Mouse (Mus musculus): Measurements from ENCODE around the gene Trp63. TPM values are rescaled to one million over a fixed set of nuclear protein-coding genes. Genes with fewer than 3 reads are reported as not detected.

Trp63 gene
- polyA plus RNA-seq, 1 experiment: 0.74 TPM

DNA sequence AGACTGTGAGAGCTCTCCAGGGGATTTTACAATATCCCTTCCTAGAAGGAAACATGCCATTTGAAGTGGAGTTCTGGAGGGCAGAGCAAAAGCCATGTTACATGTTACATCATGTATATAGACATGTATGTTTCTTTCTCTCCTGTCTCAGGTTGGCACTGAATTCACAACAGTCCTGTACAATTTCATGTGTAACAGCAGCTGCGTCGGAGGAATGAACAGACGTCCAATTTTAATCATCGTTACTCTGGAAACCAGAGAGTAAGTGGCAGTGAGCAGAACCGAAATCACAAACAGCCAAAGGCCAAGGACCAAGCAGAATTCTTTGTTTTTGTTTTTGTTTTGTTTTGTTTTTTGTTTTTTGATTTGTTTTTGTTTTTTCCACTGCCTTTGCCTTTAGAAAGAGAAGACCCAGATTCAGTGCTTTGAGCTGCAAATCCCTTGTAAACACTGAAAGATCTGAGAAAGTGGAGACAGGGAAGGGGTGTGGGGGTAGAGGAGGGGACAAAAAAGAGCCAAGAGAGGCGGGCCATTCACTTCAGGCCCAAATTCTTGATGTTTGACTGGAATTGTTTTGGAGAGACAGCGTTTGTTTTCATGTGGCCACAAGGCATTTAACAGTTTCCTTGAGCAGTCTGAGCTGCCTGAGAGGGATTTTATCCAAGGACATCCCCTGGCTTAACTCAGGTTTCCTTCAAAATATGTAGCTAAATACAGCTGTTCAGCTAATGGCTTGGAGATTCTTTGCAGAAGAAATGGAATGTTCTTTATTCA is 181.7 kb downstream of the Trp63 start:
- DNase-seq (ENCODE audit: extremely low spot score in 1 of 2, low spot score in 1 of 2): peak in 1 of 2 experiments; percentile 10

DNA sequence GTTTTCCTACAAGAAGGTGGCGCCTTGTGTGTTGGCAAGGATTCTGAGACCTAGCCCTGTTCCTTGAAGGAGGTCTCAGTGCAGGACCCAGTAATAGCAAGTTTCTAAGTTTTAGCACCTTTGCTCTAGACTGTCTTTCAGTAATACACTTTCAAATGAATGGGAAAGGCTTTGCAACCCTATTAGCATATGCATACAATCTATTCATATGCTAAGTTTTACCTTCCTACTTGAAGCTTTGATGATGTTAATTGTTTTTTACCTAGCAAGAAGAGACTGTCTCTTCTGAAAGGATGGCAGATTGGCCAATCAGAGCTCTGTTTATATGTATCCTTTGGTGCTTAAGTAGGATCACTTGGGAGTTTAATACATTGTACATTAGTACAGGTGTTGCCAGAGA is 187.9 kb downstream of the Trp63 start:
- DNase-seq (ENCODE audit: extremely low spot score in 1 of 2, low spot score in 1 of 2): no peak

DNA sequence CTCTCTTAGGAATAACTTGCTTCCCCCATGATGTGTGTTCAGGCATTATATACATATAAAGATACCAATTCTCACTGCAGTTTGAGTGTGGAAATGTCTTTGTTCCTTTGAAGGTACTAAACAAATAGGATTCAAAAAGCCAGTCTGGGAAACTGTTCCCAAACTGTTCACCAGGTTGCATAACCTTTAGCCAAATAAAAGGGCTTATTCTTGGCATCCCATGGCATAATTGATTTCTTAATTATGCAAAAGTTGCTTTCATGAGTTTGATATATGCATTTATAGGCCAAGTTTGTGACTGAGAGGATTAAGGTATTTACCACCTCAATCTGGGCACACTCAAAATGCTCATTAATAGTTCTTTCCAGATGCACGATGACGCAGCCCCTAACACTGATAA is 192.1 kb downstream of the Trp63 start:
- DNase-seq (ENCODE audit: extremely low spot score in 1 of 2, low spot score in 1 of 2): no peak

GRCm38 (mm10) chr16:25877416-25877965 is 193.9 kb downstream of the Trp63 start:
- peak in 1 of 2 experiments; percentile 8 for DNase-seq (ENCODE audit: extremely low spot score in 1 of 2, low spot score in 1 of 2)

DNA sequence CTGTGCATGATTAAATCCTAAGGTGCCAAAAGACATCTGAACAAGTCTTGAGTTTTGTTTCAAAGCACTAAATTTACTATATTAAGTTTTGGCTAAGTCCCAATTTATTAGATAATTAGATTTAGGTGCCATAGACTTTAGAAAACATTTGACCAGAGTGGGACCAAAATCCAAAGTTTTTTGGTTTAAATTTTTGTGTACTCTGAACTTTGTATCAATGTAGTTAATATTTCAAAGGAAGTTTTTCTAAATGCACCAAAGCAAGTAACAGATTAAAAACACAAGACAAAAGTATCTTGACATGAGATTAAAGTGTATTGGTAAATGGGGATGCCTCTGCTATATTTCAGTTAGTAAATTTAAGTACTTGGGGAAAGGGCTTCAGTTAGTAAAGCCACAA is 194.6 kb downstream of the Trp63 start:
- no peak for DNase-seq (ENCODE audit: extremely low spot score in 1 of 2, low spot score in 1 of 2)

DNA sequence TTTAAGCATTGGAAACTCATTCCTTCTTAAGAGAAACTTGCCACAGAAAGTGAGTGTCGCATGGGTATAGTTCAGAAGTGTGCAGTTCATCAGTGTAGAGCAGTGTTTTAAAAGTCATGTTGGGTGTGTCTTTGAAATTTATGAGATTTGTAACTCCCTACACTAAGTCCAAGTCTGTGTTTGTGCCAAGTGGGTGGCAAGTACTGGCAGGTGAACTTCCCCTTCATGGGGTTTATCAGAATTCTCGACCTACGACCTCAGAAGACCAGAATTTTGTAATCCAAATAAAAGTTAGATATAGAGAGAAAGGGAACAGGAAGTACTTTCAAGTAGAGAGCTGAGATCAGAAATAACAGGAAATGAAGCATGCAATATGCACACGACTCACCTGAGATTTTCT is 215.5 kb downstream of the Trp63 start:
- DNase-seq (ENCODE audit: extremely low spot score in 1 of 2, low spot score in 1 of 2): no peak

DNA sequence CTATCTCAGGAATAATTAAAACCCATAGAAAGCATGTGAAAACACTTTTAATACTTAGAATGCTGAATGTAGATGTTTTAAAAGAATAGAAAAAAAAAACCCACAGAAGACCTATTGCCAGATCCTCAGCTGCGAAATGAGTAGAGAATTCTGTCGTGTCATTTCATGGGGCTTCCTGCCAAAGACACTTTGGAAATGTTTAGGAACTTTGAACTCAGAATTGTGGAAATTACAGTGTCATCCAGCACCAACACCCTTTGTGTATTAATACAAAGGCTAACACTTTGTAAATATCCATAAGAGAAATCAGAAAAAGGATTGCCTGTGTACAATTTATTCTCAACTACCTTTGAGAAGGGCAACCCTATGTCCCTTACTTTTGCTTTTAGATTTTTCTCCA is 216.1 kb downstream of the Trp63 start:
- no peak for DNase-seq (ENCODE audit: extremely low spot score in 1 of 2, low spot score in 1 of 2)

- no peak for DNase-seq (ENCODE audit: extremely low spot score in 1 of 2, low spot score in 1 of 2)
Measured at GRCm38 (mm10) chr16:25900389-25900908, 216.9 kb downstream of the Trp63 start.

GRCm38 (mm10) chr16:25912185-25912584 is 228.6 kb downstream of the Trp63 start:
- no peak for DNase-seq (ENCODE audit: extremely low spot score in 1 of 2, low spot score in 1 of 2)

GRCm38 (mm10) chr16:25934181-25934580 is 250.6 kb downstream of the Trp63 start:
- no peak for DNase-seq (ENCODE audit: extremely low spot score in 1 of 2, low spot score in 1 of 2)

Measured in frontal cortex, adult 2 months (tissue).